Mouse (Mus musculus): ENCODE measurements around the gene Gm7694.

Gm7694 gene

DNA sequence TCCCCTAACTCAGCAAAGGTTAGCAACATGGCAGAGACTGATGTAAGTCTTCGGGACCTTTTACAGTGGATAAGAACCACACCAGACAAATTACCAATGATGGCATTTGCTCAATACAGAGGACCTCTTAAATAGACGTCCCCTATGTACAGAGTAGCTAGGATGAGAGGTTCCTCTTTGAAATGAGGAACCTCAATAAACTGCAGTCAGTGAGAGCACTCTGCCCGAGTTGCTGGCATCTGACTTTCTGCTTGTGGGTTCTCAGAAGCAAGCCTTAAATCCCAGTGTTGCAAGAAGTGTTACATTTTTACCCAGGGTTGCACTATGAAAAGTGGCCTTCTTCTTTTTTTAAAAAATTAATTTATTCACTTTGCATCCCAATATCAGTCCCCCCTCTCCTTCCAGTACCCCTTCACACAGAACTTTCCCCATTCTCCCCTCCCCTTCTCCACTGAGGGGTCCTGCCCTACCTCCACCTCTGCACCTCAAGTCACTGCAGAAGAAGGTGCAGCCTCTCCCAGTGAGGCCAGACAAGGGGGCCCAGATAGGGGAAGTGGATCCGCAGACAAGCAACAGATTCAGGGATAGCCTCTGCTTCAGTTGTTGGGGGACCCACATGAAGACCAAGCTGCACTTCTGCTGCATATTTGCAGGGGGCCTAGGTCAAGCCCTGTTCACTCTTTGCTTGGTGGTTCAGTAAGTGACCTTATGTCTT lies 23.6 kb downstream of the Gm7694 start:
- no peak for DNase-seq (ENCODE audit: low read depth, low spot score)

DNA sequence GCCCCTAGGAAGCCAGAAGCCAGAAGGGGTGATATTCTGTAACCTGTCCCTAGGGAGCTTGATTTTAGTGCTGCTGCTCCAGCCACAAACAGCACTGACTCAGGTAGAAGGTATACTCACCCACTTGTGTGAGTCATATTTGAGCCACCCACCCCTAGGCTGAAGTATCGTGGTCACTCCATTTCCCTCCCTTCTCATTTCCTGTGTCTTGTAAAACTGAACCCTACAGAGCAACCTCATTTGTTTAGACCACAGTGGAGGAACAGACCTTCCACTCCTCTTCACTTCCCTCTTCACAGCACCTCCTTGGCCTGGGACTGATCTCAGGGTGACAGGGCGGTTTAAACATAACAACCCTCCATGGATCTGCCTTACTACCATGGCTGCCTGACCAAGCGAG lies 29.1 kb downstream of the Gm7694 start, which contains the start of gene Sh2d1b1:
Sh2d1b1 (plus strand) TSS at position 305 of the 400 bp plus-strand sequence.
- no peak for DNase-seq (ENCODE audit: low read depth, low spot score)

DNA sequence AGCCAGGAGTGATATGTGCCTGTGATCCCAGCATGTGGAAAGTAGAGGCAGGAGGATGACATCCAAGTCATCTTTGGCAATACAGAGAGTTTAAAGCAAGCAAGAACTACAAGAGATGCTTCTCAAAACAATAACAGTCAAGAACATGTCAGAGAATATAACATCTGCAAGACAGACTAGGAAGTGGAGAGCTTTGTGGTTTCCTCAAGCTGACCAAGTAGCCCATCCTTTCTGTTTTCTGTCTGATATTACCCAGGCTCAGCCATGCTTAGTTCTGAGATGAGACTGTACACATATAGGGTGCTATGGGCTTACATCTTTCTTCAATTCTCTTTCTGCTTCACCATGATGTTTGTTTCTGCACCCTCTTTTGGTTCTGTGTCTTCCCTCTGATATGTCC lies 32.9 kb downstream of the Gm7694 start:
- DNase-seq (ENCODE audit: low read depth, low spot score): no peak

DNA sequence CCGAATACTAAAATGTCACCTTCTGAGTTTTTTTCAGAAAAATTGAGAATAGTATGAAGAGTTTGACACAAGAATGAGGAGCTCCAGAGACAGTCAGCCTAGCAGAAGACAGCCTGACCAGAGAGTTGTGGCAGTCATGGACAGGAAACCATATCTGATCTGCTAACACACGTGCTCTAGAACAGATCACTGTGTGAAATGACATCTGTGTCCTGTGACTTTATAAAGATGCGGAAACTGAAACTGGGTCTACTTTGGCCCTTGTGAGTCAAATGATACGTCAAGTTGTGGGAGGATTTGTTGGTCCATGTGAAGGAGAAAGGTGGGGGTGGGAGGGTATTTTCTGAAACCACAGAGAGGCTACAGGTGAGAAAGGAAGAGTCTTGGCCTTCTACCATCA lies 35.4 kb downstream of the Gm7694 start:
- no peak for DNase-seq (ENCODE audit: low read depth, low spot score)

DNA sequence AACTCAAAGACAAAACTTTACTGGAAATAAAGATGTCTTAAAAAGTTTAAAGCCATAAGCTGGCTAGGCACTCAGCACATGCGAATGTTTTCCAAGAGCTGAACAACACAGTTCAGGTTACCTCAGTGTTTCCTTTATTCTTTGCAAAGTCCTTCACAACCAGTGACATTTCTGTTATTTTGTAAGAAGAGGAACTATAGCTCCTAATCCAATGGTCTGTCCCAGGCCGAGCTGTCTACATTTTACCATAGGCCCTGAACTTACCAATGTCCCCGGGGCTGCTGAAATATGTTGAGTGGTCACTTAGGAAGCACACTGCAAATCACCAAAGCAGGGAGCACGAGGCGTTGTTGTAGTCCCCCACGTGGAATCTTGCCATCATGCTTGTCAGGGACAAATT lies 35.9 kb downstream of the Gm7694 start:
- no peak for DNase-seq (ENCODE audit: low read depth, low spot score)

DNA sequence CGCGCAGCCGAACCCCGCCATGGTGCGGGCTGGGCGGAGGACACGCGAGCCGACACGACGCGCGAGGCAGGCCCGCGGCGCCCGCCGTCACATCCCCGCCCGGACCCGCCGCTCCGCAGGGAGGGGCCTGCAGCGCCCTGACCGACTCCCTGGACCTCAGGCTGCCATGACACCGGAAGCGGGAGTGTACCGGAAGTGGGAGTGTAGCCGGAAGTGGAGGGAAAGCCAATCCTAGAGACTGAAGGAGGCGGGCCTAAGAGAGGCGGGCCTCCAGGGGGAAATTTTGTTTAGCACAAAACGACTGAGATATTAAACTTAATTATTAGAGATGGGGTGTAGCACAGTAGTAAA lies 50.6 kb downstream of the Gm7694 start:
- DNase-seq (ENCODE audit: low read depth, low spot score): peak; percentile 86

DNA sequence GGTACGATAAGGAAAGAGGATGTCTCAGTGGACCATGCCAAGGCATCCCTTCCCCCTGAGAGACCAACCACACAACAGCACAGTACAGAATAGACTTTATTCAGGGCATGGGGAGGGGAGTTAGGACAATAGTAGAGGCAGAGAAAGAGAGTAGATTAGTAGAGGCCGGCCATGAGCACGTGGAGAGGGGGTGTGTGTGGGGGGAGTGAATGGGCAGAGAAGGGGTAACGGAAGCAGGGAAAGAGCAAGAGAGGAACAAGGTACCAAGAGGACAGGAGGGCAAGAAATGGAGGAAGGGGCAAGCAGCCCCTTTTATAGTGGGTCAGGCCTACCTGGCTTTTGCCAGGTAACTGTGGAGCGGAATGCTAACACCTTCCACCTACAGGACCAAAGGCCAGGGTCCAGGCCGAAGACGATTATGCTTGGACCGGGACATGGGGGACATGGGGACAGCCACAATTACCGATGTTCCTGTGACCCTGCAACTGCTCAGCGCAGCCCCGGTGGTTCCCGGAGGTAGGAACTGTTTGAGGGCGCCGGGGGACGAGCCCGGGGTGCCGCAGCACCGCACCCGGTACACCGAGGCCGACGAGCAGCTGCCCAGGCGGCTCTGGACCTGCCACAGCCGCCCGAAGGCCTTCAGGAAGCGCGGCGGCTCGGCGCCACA lies 51.1 kb downstream of the Gm7694 start:
- no peak for DNase-seq (ENCODE audit: low read depth, low spot score)
